23 mouse cellular contexts compared by ENCODE assay signal in the genomic region with DNA sequence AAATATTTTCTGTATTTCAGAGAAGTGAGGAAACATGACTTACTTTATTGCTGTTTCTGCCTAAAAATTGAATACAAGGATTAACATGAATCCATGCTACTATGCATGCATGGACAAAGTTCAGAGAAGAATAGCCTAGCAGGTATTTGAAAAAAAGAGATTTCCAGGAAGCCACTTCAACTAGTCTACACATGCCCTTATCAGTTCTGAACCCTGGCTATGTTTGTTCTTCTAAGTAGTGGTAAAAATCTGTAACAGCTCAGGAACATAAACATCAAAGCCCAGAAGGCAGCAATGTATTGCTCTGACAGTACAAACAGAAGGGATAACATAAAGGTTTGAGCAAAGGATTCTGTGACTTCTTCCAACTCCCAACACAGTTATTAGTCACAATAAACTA. TPM values are rescaled to one million over a fixed set of nuclear protein-coding genes. Genes with fewer than 3 reads are reported as not detected.
"Had no signal": no experiment of that assay in that cellular context is flagged by ENCODE, and none has a peak within 500 bp of the region (broad histone marks: within the 10 kb centered on the region; RNA-seq: fewer than 3 reads in every experiment).

No protein-coding gene starts in this region.

- H3K27me3 ChIP-seq: midbrain, embryonic 12.5 days; neural tube, embryonic 13.5 days; neural tube, embryonic 15.5 days had no signal

- H3K4me3 ChIP-seq: midbrain, embryonic 10.5 days; midbrain, embryonic 12.5 days; myocyte; neural tube, embryonic 13.5 days; neural tube, embryonic 15.5 days had no signal

- H3K9ac ChIP-seq: liver, embryonic 14.5 days; lung, embryonic 14.5 days; midbrain, embryonic 12.5 days; neural tube, embryonic 13.5 days; neural tube, embryonic 15.5 days had no signal

- ATAC-seq: midbrain, embryonic 16.5 days had no signal

- H3K4me1 ChIP-seq: midbrain, embryonic 10.5 days; midbrain, embryonic 12.5 days; neural tube, embryonic 13.5 days; neural tube, embryonic 15.5 days had no signal

- H3K27ac ChIP-seq: liver, embryonic 14.5 days; midbrain, embryonic 10.5 days; midbrain, embryonic 12.5 days; neural tube, embryonic 13.5 days; neural tube, embryonic 15.5 days had no signal

- H3K9me3 ChIP-seq: midbrain, embryonic 10.5 days; midbrain, embryonic 12.5 days; neural tube, embryonic 13.5 days; neural tube, embryonic 15.5 days had no signal

- H3K4me2 ChIP-seq: lung, embryonic 14.5 days; midbrain, embryonic 12.5 days; neural tube, embryonic 13.5 days; neural tube, embryonic 15.5 days had no signal

- H3K36me3 ChIP-seq: midbrain, embryonic 10.5 days; midbrain, embryonic 12.5 days; neural tube, embryonic 13.5 days; neural tube, embryonic 15.5 days had no signal

- DNase-seq: lung, adult 18-20 months; lung, embryonic 14.5 days; lung, postnatal 10 days; lung, postnatal 4 days; midbrain, embryonic 14.5 days; retina, postnatal 1 day; right cerebral cortex, adult 18-20 months; right cerebral cortex, postnatal 25 days; right cerebral cortex, postnatal 4 days; spleen, adult 18-20 months; thymus, adult 2 months; thymus, postnatal 14 days; thymus, postnatal 36 days had no signal

RNA-seq across cellular contexts. Expression of a gene that starts 52.0 kb away (rescaled TPM):
- total RNA-seq: megakaryocyte, adult 5-6 weeks; megakaryocyte-erythroid progenitor cell, adult 5-6 weeks had no signal
- polyA plus RNA-seq: liver, embryonic 14.5 days; small intestine, adult 2 months had no signal
